Mouse (Mus musculus) thymus, adult 2 months (tissue): ENCODE results near the gene Fmnl2.

Experiments
- CTCF ChIP-seq: fragments of 200-500 bp; IDR thresholded peaks from 2 replicates; pipeline ENCODE4 v1.5.1; 2012; ENCODE audit warnings: mild to moderate bottlenecking, control low read depth, low read length, moderate library complexity, borderline replicate concordance; ENCODE audit not compliant: control insufficient read depth, poor library complexity, insufficient read depth; ENCODE audit errors: extremely low read depth
- POLR2A ChIP-seq: fragments of 200-500 bp; IDR thresholded peaks from 2 replicates; pipeline ENCODE4 v1.6.1; 2012; ENCODE audit warnings: mild to moderate bottlenecking, low read length, control low read depth, moderate library complexity; ENCODE audit not compliant: control insufficient read depth, poor library complexity, insufficient read depth; ENCODE audit errors: extremely low read depth

DNA sequence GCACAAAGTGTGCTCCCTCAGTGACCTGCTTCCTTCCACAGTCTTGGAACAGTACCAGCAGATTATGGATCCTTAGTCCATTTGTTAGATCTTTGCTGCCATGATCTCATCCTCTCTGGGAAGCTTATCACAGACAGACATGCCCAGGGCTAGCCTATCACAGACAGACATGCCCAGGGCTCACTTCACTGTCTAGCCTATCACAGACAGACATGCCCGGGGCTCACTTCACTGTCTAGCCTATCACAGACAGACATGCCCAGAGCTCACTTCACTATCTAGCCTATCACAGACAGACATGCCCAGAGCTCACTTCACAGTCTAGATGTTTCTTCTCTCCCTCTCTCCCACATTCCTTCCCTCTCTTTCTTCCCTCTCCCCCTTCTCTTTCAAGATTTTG is 171.2 kb downstream of the Fmnl2 start:
- no peak for TF ChIP-seq CTCF
- TF ChIP-seq POLR2A = no peak
